In genomic region chr8:72136302-72136978, GRCm38 (mm10) we compare ENCODE assay signal across 8 mouse cellular contexts. TPM values are rescaled to one million over a fixed set of nuclear protein-coding genes. Genes with fewer than 3 reads are reported as not detected.
A peak's percentile ranks its signal among the peaks of the same experiment; 100 is the strongest.
DNase-seq lines count a peak whose midpoint lies in the region; ATAC-seq and TF ChIP-seq lines count a peak whose summit lies in the region.

No protein-coding gene starts in this region.

- TF ChIP-seq POLR2A in myocyte (IDR thresholded peaks at IDR 0.05; ENCODE audit: insufficient read length, low read depth), result peak; percentile 10

- peak; percentile 29 to 48 for DNase-seq in frontal cortex, postnatal 10 days (ENCODE audit: low spot score in 2 of 2)
- DNase-seq in cerebellum, adult 9-11 months, result peak; percentile 18
- DNase-seq in gastrocnemius, postnatal 25 days, result peak; percentile 77

- peaks cover 46% of the 10 kb centered on the region for H3K4me1 ChIP-seq in liver, embryonic 12.5 days
- H3K4me1 ChIP-seq in stomach, embryonic 16.5 days (ENCODE audit: control insufficient read depth, insufficient read depth, low read length), result peaks cover 14% of the 10 kb centered on the region; the same call in 1 of the 2 replicates

- peak overlapping the region; percentile 80 for H3ac ChIP-seq in myocyte (ENCODE audit: control insufficient read depth, insufficient read length)

- peak overlapping the region; percentile 67 for H3K4me3 ChIP-seq in liver, embryonic 12.5 days
- H3K4me3 ChIP-seq in myocyte, result peak overlapping the region; percentile 90
- peak overlapping the region; percentile 90 for H3K4me3 ChIP-seq in stomach, embryonic 16.5 days (replicated peaks; ENCODE audit: low read length)

- H3K4me2 ChIP-seq in liver, embryonic 12.5 days, result peak overlapping the region; percentile 89
- peak overlapping the region; percentile 93 for H3K4me2 ChIP-seq in myocyte (ENCODE audit: low read depth)
- H3K4me2 ChIP-seq in stomach, embryonic 16.5 days (ENCODE audit: low read depth, low read length), result peak overlapping the region; percentile 77

- ATAC-seq in frontal cortex, adult (ENCODE audit: low TSS enrichment), result no peak
- ATAC-seq in inflammation-experienced regulatory T-cells, adult 6 months, result peak; percentile 86
- no peak for ATAC-seq in liver, embryonic 12.5 days
- ATAC-seq in stomach, embryonic 16.5 days (ENCODE audit: insufficient read depth, low FRiP score), result peak; percentile 70

- H3K79me2 ChIP-seq in myocyte (ENCODE audit: control insufficient read depth, insufficient read depth), result peaks cover 55% of the 10 kb centered on the region

- peaks cover 35% of the 10 kb centered on the region for H3K36me3 ChIP-seq in liver, embryonic 12.5 days
- peaks cover 19% of the 10 kb centered on the region for H3K36me3 ChIP-seq in myocyte (ENCODE audit: control insufficient read depth, insufficient read depth)
- peaks cover 17% of the 10 kb centered on the region for H3K36me3 ChIP-seq in stomach, embryonic 16.5 days (ENCODE audit: control insufficient read depth, insufficient read depth, low read length)

- 3% methylated on average over 18 of the region's 18 CpGs for WGBS in liver, embryonic 12.5 days (ENCODE audit: insufficient replicate concordance)
- under 1% methylated on average over 18 of the region's 18 CpGs for WGBS in stomach, embryonic 16.5 days

- H3K27me3 ChIP-seq in liver, embryonic 12.5 days (replicated peaks), result peaks cover 42% of the 10 kb centered on the region
- H3K27me3 ChIP-seq in myocyte (ENCODE audit: control insufficient read depth, insufficient read depth, insufficient read length), result no peaks in the 10 kb centered on the region
- H3K27me3 ChIP-seq in stomach, embryonic 16.5 days (ENCODE audit: control insufficient read depth, insufficient read depth, low read length), result no peaks in the 10 kb centered on the region

- H3K9ac ChIP-seq in liver, embryonic 12.5 days, result peak overlapping the region; percentile 72
- H3K9ac ChIP-seq in stomach, embryonic 16.5 days (ENCODE audit: low read length), result peak overlapping the region; percentile 99

- H3K9me3 ChIP-seq in liver, embryonic 12.5 days (replicated peaks), result no peaks in the 10 kb centered on the region
- H3K9me3 ChIP-seq in stomach, embryonic 16.5 days (replicated peaks; ENCODE audit: control insufficient read depth, low read length), result no peaks in the 10 kb centered on the region

- H3K27ac ChIP-seq in liver, embryonic 12.5 days, result peak overlapping the region; percentile 84
- H3K27ac ChIP-seq in stomach, embryonic 16.5 days (ENCODE audit: low read length), result peak overlapping the region; percentile 100

TF ChIP-seq in myocyte, 11 proteins besides CTCF, POLR2A, EP300 and RAD21:
- TF ChIP-seq MYOG (IDR thresholded peaks at IDR 0.05; ENCODE audit: control insufficient read depth in 1 of 3, insufficient read depth in 1 of 3, insufficient read length in 2 of 3, low read depth in 2 of 3), result no peak
- TF ChIP-seq POLR2AphosphoS2 (IDR thresholded peaks at IDR 0.05; ENCODE audit: insufficient read length, low read depth), result peak; percentile 21
- no peak for TF ChIP-seq E2F4 (IDR thresholded peaks at IDR 0.05; ENCODE audit: insufficient read depth)
- TF ChIP-seq SRF (IDR thresholded peaks at IDR 0.05; ENCODE audit: control insufficient read depth, insufficient read length, low read depth), result peak; percentile 96
- peak in 1 of 3 experiments; percentile 24 for TF ChIP-seq MYOD1 (IDR thresholded peaks at IDR 0.05; ENCODE audit: control insufficient read depth in 1 of 3, insufficient read length in 2 of 3, low read depth in 2 of 3)
- peak; percentile 39 for TF ChIP-seq TCF12 (IDR thresholded peaks at IDR 0.05; ENCODE audit: insufficient read depth, poor library complexity, severe bottlenecking)
TF ChIP-seq in myocyte: peak in this region for 4.

RNA-seq across cellular contexts. Expression of gene Tpm4, which starts 1.7 kb away (rescaled TPM):
- total RNA-seq in gastrocnemius, postnatal 25 days (2021), result 10 to 100 TPM; 41.3 to 53.8 TPM
- polyA plus RNA-seq in inflammation-experienced regulatory T-cells, adult 6 months (2017; shearing (Covaris generic)), result 100 to 1,000 TPM; 170 to 464 (median 172) TPM
- polyA plus RNA-seq in liver, embryonic 12.5 days (2016; fragmentation: Nextera tagmentation; extraction: Ambion mirVana), result 160 and 165 TPM in 2 replicates
- 205 TPM for polyA plus RNA-seq in myocyte (2012; fragmentation: generic; extraction: Trizol)
- 617 and 647 TPM in 2 replicates for polyA plus RNA-seq in stomach, embryonic 16.5 days (2015; fragmentation: Nextera tagmentation; extraction: Ambion mirVana)

RNA-seq across cellular contexts. Expression of gene Rab8a, which starts 24.6 kb away (rescaled TPM):
- total RNA-seq in gastrocnemius, postnatal 25 days (2021), result 10 to 100 TPM in 1 of 2 experiments, 1 to 10 TPM in 1; 9.7 to 11.4 TPM
- 100 to 1,000 TPM; 134 to 245 (median 197) TPM for polyA plus RNA-seq in inflammation-experienced regulatory T-cells, adult 6 months (2017; shearing (Covaris generic))
- polyA plus RNA-seq in liver, embryonic 12.5 days (2016; fragmentation: Nextera tagmentation; extraction: Ambion mirVana), result 82.3 and 86.1 TPM in 2 replicates
- polyA plus RNA-seq in myocyte (2012; fragmentation: generic; extraction: Trizol), result 84.3 TPM
- polyA plus RNA-seq in stomach, embryonic 16.5 days (2015; fragmentation: Nextera tagmentation; extraction: Ambion mirVana), result 127 and 155 TPM in 2 replicates

RNA-seq across cellular contexts. Expression of gene Olfr374, which starts 29.6 kb away (rescaled TPM):
- not detected for total RNA-seq in gastrocnemius, postnatal 25 days (2021)
- polyA plus RNA-seq in inflammation-experienced regulatory T-cells, adult 6 months (2017; shearing (Covaris generic)), result under 1 TPM; 0.08 to 0.72 (median 0.28) TPM
- polyA plus RNA-seq in liver, embryonic 12.5 days (2016; fragmentation: Nextera tagmentation; extraction: Ambion mirVana), result not detected in 2 replicates
- not detected for polyA plus RNA-seq in myocyte (2012; fragmentation: generic; extraction: Trizol)
- polyA plus RNA-seq in stomach, embryonic 16.5 days (2015; fragmentation: Nextera tagmentation; extraction: Ambion mirVana), result 0.06 TPM in 1 of 2 replicates, not detected in the other

RNA-seq across cellular contexts. Expression of gene Hsh2d, which starts 53.0 kb away (rescaled TPM):
- not detected for total RNA-seq in gastrocnemius, postnatal 25 days (2021)
- polyA plus RNA-seq in inflammation-experienced regulatory T-cells, adult 6 months (2017; shearing (Covaris generic)), result 10 to 100 TPM; 23.8 to 30.8 (median 24.6) TPM
- polyA plus RNA-seq in liver, embryonic 12.5 days (2016; fragmentation: Nextera tagmentation; extraction: Ambion mirVana), result 0.28 and 0.32 TPM in 2 replicates
- not detected for polyA plus RNA-seq in myocyte (2012; fragmentation: generic; extraction: Trizol)
- 1.4 and 2.0 TPM in 2 replicates for polyA plus RNA-seq in stomach, embryonic 16.5 days (2015; fragmentation: Nextera tagmentation; extraction: Ambion mirVana)

RNA-seq across cellular contexts. Expression of gene Olfr373, which starts 53.5 kb away (rescaled TPM):
- not detected for total RNA-seq in gastrocnemius, postnatal 25 days (2021)
- under 1 TPM; 0.15 to 0.51 (median 0.46) TPM for polyA plus RNA-seq in inflammation-experienced regulatory T-cells, adult 6 months (2017; shearing (Covaris generic))
- not detected in 2 replicates for polyA plus RNA-seq in liver, embryonic 12.5 days (2016; fragmentation: Nextera tagmentation; extraction: Ambion mirVana)
- not detected for polyA plus RNA-seq in myocyte (2012; fragmentation: generic; extraction: Trizol)
- polyA plus RNA-seq in stomach, embryonic 16.5 days (2015; fragmentation: Nextera tagmentation; extraction: Ambion mirVana), result 0.03 TPM in 1 of 2 replicates, not detected in the other

Comparison
In these comparisons a context has a peak if more than half of its experiments do, and no peak if none do; other contexts are left out.
1. DNase-seq: peak in every context shown above with its lines; median percentile 77 in gastrocnemius, postnatal 25 days; 38 in frontal cortex, postnatal 10 days; 18 in cerebellum, adult 9-11 months.
2. ATAC-seq: peak in inflammation-experienced regulatory T-cells, adult 6 months (single experiment) and stomach, embryonic 16.5 days (single experiment); none in frontal cortex, adult (single experiment) and liver, embryonic 12.5 days (single experiment).
3. Peak in every context shown above with its lines, with median percentiles within 50 percentile points of each other: H3K4me2 ChIP-seq and H3K4me3 ChIP-seq.